Mouse (Mus musculus) ES-Bruce4 (cell line): ENCODE results near the gene Trim63.

Experiments used
- CTCF ChIP-seq: IDR thresholded peaks from one replicate; pipeline ENCODE4 v1.8.1; 2011; ENCODE audit warnings: low read depth, low read length
- EP300 ChIP-seq: IDR thresholded peaks from 2 replicates; pipeline ENCODE4 v1.6.1; 2011; ENCODE audit warnings: low read depth, low read length; ENCODE audit not compliant: insufficient read depth
- POLR2A ChIP-seq: IDR thresholded peaks from one replicate; pipeline ENCODE4 v1.8.1; 2011; ENCODE audit warnings: low read length; ENCODE audit not compliant: insufficient read depth

DNA sequence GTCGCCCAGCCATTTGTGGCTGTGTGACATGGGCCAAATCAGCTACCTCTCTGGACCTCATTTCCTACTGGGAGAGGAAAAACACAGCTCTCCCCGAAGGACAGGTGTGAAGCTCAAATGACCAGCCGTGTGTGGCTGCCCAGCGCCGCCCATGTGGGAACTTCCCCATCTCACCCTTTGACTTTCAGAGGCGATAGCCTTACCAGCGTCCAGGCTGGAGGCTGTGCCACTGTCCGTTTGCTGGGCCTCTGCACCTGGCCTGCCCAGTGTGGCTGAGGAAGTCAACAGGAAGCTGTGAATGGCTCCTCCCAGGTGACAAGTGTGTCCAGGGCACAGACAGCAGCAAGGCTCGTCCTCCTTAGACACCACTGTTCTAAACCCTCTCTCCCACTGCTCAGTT, 3.1 kb upstream of the Trim63 start:
- TF ChIP-seq POLR2A: no peak
- TF ChIP-seq CTCF: no peak
- no peak for TF ChIP-seq EP300
